Mouse (Mus musculus) B cell, adult 2 months (primary cell): ENCODE measurements around the gene Slc43a2.

Experiments used
- DNase-seq, 2 experiments: peaks; one replicate each; pipeline ENCODE4 v3.0.0; 2022

Slc43a2 gene

DNA sequence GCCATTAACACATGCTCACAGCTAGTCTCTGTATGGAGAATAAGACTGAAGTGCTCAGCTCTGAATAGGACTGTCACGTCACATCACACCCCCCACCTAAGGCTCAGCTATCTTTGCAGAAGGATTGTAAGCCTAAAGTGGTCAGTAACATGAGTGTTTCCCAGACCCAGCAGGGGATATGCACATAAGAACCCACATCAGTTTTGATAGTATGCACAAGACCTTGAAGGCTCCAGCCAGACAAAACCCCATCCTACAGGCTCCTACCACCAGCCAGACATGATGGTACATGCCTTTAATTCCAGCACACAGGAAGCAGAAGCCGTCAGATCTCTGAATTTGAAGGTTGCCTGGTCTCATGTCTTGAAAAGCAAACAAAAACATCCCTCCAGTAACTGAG is 78.5 kb downstream of the Slc43a2 start:
- no peak for DNase-seq

DNA sequence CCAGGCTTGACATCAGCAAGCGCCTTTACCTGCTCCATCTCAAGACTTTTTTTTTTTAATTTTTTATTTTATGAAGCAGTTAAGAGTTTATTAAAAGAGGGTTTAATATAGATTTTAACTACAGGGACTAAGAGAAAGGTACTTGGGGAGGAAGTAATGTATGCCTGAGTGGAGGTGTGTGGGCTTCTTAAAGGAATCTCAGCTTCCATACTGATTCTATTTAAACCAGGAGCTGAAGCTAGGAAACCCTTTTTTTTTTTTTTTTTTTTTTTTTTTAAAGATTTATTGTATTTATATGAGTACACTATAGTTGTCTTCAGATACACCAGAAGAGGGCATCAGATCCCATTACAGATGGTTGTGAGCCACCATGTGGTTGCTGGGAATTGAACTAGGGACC is 83.3 kb downstream of the Slc43a2 start:
- DNase-seq: no peak

DNA sequence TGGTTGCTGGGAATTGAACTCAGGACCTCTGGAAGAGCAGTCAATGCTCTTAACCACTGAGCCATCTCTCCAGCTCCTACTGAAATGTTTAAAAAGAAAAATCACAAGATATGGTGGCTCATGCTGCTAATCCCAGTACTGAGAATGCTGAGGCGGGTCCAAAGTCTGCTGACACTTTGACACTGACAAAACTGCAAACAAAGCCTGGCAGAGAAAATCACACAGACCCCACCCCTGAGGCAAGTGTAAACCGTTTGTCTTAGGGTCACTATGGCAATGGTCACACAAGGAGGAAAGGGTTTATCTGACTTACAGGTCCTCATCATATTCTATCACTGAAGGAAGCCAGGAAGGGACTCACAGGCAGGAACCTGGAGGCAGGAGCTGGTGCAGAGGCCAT is 84.1 kb downstream of the Slc43a2 start:
- no peak for DNase-seq

DNA sequence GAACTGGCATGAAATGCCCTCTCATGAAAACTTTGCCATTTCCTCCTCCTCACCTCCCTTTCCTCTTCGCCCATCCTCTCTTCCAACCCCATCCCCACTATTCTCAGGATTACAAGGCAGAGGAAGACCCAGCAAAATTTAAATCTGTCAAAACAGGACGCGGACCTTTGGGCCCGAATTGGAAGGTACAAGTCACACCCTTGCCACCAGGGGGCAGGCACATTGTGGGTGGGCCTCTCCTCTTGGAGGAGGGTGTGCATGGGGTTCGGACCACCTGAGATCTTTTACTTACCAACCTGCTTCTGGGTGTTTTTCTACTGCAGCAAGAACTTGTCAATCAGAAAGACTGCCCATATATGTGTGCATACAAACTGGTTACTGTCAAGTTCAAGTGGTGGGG is 87.6 kb downstream of the Slc43a2 start:
- peak; percentile 74 to 76 for DNase-seq

DNA sequence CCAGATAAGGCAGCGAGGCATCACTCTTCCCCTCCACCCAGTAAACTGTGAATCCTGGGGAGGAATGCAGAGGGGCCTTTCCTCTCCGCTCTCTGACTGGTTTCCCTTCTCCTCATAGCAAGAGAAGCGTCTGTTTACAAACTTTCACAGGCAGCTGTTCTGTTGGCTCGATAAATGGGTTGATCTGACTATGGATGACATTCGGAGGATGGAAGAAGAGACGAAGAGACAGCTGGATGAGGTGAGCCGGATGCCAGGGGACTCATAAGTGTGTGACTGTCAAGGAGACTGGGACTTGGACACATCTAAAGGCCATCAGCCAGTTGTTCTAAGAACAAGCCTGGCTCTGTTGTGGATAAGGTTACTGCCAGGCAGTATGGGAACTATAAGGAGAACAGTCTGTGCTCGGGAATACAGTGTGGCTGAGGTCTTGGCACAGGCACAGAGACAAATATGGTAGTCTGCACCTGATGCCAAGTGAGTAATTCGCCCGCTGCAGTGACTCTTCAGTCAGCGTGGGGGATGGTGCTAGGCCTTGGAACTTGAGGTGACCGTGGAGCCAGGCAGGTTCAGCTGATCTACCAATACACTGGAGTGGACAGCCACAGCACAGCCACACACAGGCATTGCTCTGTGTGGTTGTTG is 88.8 kb downstream of the Slc43a2 start:
- DNase-seq: no peak

DNA sequence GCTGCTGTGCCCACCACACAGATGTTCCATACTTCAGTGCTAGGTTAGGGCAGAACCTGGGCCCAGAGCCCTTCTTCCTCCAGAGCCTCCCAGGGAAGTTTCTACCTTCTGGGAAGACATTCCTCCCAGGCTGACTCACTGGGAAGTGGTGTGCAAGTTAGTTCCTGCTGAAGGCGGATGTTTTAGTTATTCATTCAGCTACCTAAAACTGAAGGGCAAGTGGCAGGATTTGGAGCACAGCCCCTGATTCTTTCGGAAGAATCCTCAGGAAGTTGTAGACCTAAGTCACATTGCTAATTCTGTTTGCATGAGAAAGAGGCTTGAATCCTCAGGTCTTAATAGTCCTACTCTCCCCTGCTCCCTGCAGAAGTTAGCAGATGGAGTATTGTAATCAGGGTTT is 89.9 kb downstream of the Slc43a2 start:
- no peak for DNase-seq

DNA sequence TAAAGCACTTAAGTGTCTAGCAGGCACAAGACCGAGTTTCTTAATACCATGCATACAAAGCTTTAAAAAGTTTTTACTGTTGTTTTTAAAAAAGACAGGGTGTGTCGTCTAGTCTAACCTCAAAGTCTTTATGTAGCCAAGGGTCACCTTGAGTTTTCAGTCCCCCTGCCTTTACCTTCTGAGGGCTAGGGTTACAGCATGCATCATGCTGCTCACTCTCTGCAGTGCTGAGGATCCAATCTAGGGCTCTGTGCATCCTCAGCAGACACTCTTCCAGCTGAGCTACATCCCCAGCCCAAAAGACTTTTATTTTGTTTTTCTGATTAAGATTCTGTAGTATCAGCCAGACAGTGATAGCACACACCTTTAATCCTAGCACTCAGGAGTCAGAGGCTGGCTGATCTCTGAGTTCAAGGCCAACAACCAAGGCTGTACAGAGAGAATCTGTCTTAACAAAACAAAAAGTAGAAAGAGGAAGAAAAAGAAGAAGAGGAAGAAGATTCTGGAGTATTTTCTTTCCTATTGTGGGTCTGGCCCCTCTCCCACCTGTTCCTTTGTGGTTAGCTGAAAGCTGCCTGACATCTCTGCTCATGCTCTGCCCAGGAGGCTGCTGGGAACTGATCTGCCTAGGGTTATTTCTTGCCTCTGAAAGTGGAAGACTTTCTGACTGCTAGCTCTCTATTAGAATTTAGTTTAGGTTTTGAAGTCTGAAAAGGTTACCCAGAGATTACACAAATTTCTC is 91.3 kb downstream of the Slc43a2 start:
- DNase-seq: peak; percentile 42 to 47

DNA sequence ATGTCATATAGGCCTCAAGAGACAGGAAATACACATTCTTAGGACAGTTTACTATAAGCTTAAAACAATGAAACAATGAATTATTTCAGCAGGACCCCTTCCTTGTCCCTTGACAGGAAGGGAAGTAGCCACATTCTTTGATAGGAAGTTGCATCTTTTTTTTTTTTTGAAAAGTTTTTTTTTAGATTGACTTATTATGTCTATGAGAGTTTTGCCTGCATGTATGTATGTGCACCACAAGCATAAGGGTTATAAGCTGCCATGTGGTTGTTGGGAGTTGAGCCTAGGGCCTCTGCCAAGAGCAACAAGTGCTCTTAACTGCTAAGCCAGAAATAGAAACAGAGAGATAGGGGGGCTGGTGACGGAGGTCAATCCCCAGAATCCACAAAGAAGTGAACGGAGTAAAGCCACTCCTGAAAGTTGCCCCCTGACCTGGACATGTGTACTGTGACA is 92.6 kb downstream of the Slc43a2 start:
- DNase-seq: no peak

DNA sequence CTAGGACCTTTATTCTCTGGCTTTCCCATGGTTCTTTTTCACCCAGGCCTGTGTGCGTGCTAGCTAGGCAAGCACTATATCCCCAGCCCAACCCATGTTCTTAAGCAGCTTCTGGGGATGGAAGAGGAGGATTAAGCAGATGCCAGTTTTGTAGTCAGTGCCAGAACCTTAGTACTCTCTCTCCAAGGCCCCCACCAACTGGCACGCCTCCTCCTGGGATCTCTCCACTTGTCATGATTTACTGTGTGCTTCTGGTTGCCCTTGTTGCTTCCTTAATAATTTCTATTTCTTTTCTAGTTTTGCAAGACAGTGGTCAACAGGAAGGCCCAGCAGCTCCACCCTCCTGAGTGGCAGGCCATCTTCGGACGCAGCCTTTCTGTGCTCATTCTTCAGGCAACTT is 94.3 kb downstream of the Slc43a2 start:
- DNase-seq: no peak
